Mouse (Mus musculus): ENCODE data around the gene Tssk2. TPM values are rescaled to one million over a fixed set of nuclear protein-coding genes. Genes with fewer than 3 reads are reported as not detected.

Gene Tssk2
- polyA plus RNA-seq, 1 experiment from 2014 or later = not detected

DNA sequence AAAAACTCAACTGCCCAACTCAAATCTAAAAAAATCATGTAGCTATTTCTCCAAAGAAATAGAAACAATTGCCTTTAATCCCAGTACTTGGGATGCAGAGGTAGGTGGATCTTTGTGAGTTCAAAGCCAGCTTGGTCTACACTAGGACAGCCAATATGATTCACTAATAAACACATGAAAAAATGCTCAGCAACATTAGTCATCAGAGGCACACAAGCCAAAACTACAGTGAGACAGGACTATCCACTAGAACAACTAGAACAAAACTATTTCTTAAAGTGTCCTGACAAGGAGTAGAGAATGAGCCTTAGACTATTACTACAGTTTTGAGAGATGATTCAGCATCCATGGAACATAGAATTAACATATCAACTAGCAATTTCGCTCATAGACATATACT is 22.3 kb upstream of the Tssk2 start:
- H3K9me3 ChIP-seq = no peaks in the 10 kb centered on the region
- no peak for ATAC-seq (ENCODE audit: low FRiP score, low read depth)
- H3K27ac ChIP-seq (replicated peaks) = no peak overlapping the region
- H3K4me2 ChIP-seq = no peak overlapping the region
- 100% methylated on average over 1 of the region's 1 CpGs for WGBS
- H3K9ac ChIP-seq = no peak overlapping the region
- H3K36me3 ChIP-seq = peaks cover 13% of the 10 kb centered on the region
- no peaks in the 10 kb centered on the region for H3K27me3 ChIP-seq
- no peak overlapping the region for H3K4me3 ChIP-seq
- no peaks in the 10 kb centered on the region for H3K4me1 ChIP-seq (replicated peaks)

DNA sequence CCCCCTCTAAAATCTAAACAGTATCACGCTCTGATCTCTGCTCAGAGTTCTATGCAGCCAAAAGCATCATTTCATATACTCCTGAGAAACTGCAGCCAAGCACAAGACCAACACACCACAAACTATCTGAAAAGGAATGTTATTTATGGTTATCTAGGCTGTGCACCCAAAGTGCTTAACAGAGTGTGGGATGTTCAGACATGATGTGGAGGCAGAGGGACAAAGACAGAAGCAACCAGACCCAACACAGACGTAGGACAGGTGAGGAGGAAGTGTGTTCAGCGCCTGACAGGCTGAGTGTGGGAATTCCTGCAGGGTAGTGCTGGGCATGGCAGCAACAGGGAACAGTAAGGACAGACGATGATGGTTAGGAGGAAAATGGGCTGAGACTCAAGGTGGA is 18.9 kb upstream of the Tssk2 start:
- Histone ChIP-seq H3K4me3 (no peak overlapping the region), H3K4me1 (replicated peaks) (peaks cover 4% of the 10 kb centered on the region; the same call in 1 of the 2 replicates), H3K4me2 (no peak overlapping the region), H3K9me3 (no peaks in the 10 kb centered on the region), H3K9ac (no peak overlapping the region), H3K27me3 (no peaks in the 10 kb centered on the region), H3K27ac (replicated peaks) (no peak overlapping the region), H3K36me3 (no peaks in the 10 kb centered on the region)
- ATAC-seq (ENCODE audit: low FRiP score, low read depth) = no peak
- 94% methylated on average over 4 of the region's 4 CpGs for WGBS

DNA sequence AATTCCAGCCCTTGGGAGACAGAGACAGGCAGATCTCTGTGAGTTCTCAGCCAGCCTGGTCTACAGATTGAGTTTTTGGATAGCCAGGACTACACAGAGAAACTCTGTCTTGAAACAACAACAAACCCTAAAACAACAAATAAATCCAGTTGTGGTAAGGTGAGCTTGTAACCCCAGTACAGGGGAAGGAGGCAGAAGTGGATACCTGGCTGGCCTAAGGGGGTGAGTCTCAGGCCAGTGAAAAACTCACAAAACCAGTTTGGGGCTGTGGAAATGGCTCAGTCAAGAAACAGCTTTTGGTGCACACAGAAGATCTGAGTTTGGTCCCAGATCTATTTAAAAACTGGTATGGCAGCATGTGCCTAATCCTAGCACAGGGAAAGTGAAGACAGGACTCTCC is 16.2 kb upstream of the Tssk2 start:
- Histone ChIP-seq H3K4me1 (replicated peaks) (peaks cover 23% of the 10 kb centered on the region), H3K9me3 (no peaks in the 10 kb centered on the region), H3K4me3 (no peak overlapping the region), H3K4me2 (no peak overlapping the region), H3K9ac (no peak overlapping the region), H3K27me3 (no peaks in the 10 kb centered on the region), H3K36me3 (no peaks in the 10 kb centered on the region), H3K27ac (replicated peaks) (no peak overlapping the region)
- ATAC-seq (ENCODE audit: low FRiP score, low read depth) = no peak

DNA sequence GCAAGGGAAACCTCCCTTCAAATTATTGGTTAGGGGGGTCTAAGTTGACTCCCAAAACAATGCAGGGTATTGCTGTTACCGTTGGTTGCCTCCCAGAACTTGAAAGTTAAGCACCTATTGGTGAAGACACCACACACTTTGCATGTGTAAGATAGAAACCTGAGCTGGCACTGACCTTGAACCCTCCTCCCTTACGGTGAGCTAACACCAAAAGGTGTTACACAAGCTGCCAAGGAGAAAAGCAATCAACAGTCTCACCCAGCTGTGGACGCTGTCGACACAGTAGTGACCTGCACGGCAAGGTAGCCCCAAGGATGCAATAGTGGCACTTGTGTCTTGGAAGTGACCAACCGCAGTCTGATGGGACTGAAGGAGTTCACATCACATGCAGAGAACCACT is 14.3 kb upstream of the Tssk2 start:
- no peak overlapping the region for H3K4me2 ChIP-seq
- H3K4me3 ChIP-seq = no peak overlapping the region
- no peak for ATAC-seq (ENCODE audit: low FRiP score, low read depth)
- H3K9ac ChIP-seq = no peak overlapping the region
- no peak overlapping the region for H3K27ac ChIP-seq (replicated peaks)
- H3K36me3 ChIP-seq = no peaks in the 10 kb centered on the region
- peaks cover 23% of the 10 kb centered on the region for H3K4me1 ChIP-seq (replicated peaks)
- no peaks in the 10 kb centered on the region for H3K27me3 ChIP-seq
- no peaks in the 10 kb centered on the region for H3K9me3 ChIP-seq
- WGBS = 88% methylated on average over 6 of the region's 6 CpGs

DNA sequence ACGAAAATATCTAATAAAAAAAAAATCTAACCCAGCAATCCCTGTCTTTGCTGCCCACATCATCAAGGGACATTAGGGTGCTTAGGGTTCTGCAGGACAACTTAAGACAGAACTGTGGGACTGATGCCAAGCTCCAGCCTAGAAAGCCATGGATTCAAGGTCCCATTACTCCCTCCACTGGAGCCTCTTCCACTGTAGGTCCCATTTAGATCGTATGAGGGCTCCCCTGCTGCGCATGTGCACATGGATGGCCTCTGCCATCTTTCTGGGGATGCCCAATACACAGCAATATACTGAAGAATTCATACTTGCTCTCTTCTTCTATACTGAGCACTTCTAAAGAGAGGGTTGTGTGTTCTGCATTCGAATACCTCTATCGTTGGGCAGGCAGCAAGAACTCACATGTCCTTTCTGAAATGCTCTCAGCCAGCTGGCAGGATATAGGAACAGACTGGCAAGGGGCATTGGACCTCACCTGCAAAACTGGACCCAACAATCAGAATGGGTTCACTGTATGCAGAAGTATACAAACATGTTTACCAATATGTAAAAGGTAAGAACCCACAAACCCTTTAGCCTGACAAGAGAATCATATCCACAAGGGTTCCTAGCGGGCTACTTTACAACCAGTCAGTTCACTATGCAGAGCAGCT is 8.6 kb upstream of the Tssk2 start:
- no peak for ATAC-seq (ENCODE audit: low FRiP score, low read depth)
- peaks cover 45% of the 10 kb centered on the region for H3K4me1 ChIP-seq (replicated peaks)

GRCm38 (mm10) chr16:17890342-17890727 is 8.1 kb upstream of the Tssk2 start:
- no peak for ATAC-seq (ENCODE audit: low FRiP score, low read depth)

More for the DNA sequence above, 8.6 kb upstream of the Tssk2 start:
- H3K9ac ChIP-seq = peak overlapping the region; percentile 94
- H3K27me3 ChIP-seq = no peaks in the 10 kb centered on the region
- peak overlapping the region; percentile 75 for H3K4me3 ChIP-seq
- H3K9me3 ChIP-seq = no peaks in the 10 kb centered on the region
- WGBS = 86% methylated on average over 6 of the region's 6 CpGs
- peak overlapping the region; percentile 72 for H3K4me2 ChIP-seq
- H3K27ac ChIP-seq (replicated peaks) = no peak overlapping the region
- no peaks in the 10 kb centered on the region for H3K36me3 ChIP-seq

DNA sequence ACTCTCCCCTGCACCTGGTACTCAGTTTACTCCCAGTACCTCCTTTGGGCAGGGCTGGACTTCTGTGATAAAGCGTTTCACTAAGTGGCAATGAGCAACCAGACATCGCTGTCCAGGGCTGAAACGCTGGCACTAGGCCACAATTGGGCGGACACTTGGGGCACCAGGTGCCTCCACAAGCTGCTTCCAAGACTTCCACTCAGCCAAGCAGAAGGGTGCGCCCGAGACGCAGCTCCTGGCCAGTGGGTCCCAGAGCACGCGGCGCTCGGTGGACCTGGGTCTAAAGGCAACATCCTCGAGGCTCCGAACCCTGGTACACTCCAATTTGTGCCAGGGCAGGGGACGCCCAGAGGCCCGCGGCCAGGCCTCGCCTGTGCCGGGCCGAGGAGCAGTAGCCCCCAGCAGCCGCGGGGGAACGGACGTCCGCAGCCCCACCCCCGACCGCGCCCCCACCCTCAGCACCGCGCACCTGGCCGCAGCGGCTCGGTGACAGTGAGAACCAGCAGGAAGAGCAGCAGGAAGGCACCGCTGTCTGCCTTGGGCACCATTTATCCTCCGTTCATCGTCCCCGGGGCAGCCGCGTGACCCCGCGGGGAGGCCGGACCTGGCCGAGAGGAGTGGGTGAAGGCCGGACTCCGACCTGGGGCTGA is 7.4 kb upstream of the Tssk2 start:
- peak overlapping the region; percentile 72 for H3K4me2 ChIP-seq
- H3K9me3 ChIP-seq = no peaks in the 10 kb centered on the region
- peak overlapping the region; percentile 94 for H3K9ac ChIP-seq
- H3K27ac ChIP-seq (replicated peaks) = peak overlapping the region; percentile 97
- H3K4me1 ChIP-seq (replicated peaks) = peaks cover 36% of the 10 kb centered on the region
- peak overlapping the region; percentile 75 for H3K4me3 ChIP-seq
- no peaks in the 10 kb centered on the region for H3K27me3 ChIP-seq
- WGBS = under 1% methylated on average over 34 of the region's 44 CpGs
- no peaks in the 10 kb centered on the region for H3K36me3 ChIP-seq
- peak; percentile 62 for ATAC-seq (ENCODE audit: low FRiP score, low read depth)

More at GRCm38 (mm10) chr16:17890342-17890727, 8.1 kb upstream of the Tssk2 start:
- WGBS = 39% methylated on average over 2 of the region's 2 CpGs
- H3K4me2 ChIP-seq = peak overlapping the region; percentile 72
- H3K9ac ChIP-seq = peak overlapping the region; percentile 94
- H3K36me3 ChIP-seq = no peaks in the 10 kb centered on the region
- H3K27me3 ChIP-seq = no peaks in the 10 kb centered on the region
- peak overlapping the region; percentile 75 for H3K4me3 ChIP-seq
- no peaks in the 10 kb centered on the region for H3K9me3 ChIP-seq
- H3K27ac ChIP-seq (replicated peaks) = no peak overlapping the region
- peaks cover 41% of the 10 kb centered on the region for H3K4me1 ChIP-seq (replicated peaks)

DNA sequence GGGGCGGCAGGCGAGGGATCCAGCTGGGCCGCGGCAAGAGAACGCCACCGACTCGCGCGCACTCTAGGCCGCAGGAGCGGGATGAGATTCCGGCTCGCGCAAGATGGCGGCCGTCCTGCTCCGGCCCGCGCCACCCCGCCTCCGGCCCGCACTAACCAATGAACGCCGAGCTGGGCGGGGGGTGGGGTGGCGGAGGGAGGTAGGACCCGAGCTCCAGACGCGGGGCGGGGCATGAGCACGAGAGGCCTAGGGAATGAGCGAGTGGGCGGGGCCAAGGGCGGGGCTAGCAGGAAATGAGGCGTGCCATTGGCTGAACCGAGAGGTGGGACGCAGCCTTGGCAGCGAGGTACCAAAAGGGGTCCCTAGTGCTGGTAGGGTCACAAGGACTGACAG is 6.9 kb upstream of the Tssk2 start, which contains the start of gene Gm20518:
TSS of gene Gm20518 (minus strand) at position 105 of the 393 bp plus-strand sequence.
- peak; percentile 97 for ATAC-seq (ENCODE audit: low FRiP score, low read depth)
- peaks cover 31% of the 10 kb centered on the region for H3K4me1 ChIP-seq (replicated peaks)
- H3K27ac ChIP-seq (replicated peaks) = peak within 1 kb of the TSS; percentile 97
- H3K27me3 ChIP-seq = no peaks in the 10 kb centered on the region
- H3K9ac ChIP-seq = peak within 1 kb of the TSS; percentile 94
- peak within 1 kb of the TSS; percentile 75 for H3K4me3 ChIP-seq
- H3K36me3 ChIP-seq = no peaks in the 10 kb centered on the region
- no peaks in the 10 kb centered on the region for H3K9me3 ChIP-seq
- under 1% methylated on average over 38 of the region's 38 CpGs for WGBS
- peak within 1 kb of the TSS; percentile 72 for H3K4me2 ChIP-seq

GRCm38 (mm10) chr16:17892606-17893005 is 5.8 kb upstream of the Tssk2 start:
- no peak overlapping the region for H3K9ac ChIP-seq
- no peak overlapping the region for H3K4me3 ChIP-seq
- H3K27ac ChIP-seq (replicated peaks) = peak overlapping the region; percentile 97
- 59% methylated on average over 3 of the region's 3 CpGs for WGBS
- H3K4me2 ChIP-seq = no peak overlapping the region
- no peaks in the 10 kb centered on the region for H3K9me3 ChIP-seq
- H3K27me3 ChIP-seq = no peaks in the 10 kb centered on the region
- H3K4me1 ChIP-seq (replicated peaks) = peaks cover 26% of the 10 kb centered on the region
- no peaks in the 10 kb centered on the region for H3K36me3 ChIP-seq
- ATAC-seq (ENCODE audit: low FRiP score, low read depth) = no peak

DNA sequence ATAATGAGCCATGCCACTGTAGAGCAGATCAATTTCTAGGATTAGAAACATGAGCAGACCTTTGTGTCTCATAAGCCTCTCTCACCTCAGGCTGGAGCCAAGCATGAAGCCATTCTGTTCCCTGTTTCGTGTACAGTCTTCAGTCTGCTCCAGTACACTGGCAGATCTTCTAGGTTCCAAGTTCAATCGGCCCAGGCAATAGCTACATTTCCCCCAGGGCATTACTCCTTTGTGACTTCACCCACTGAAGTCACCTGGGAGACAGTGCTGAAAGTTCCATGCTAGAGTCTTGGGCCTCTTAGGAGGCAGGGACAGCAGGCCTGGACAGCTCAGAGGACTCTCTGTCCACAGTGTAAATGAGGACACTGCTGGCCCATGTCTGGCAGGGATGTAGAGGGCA is 4.5 kb upstream of the Tssk2 start, which contains the start of gene Tssk1:
TSS of gene Tssk1 (plus strand) at position 301 of the 400 bp plus-strand sequence.
- Histone ChIP-seq H3K27me3 (no peaks in the 10 kb centered on the region), H3K9ac (no peak within 1 kb of the TSS), H3K36me3 (no peaks in the 10 kb centered on the region), H3K4me2 (no peak within 1 kb of the TSS), H3K27ac (replicated peaks) (no peak within 1 kb of the TSS), H3K4me1 (replicated peaks) (peaks cover 26% of the 10 kb centered on the region), H3K4me3 (no peak within 1 kb of the TSS), H3K9me3 (no peaks in the 10 kb centered on the region)
- WGBS = 90% methylated on average over 2 of the region's 2 CpGs
- no peak for ATAC-seq (ENCODE audit: low FRiP score, low read depth)

- Histone ChIP-seq H3K27me3 (no peaks in the 10 kb centered on the region), H3K4me2 (no peak overlapping the region), H3K9ac (no peak overlapping the region), H3K9me3 (no peaks in the 10 kb centered on the region), H3K36me3 (peaks cover 19% of the 10 kb centered on the region), H3K4me3 (no peak overlapping the region), H3K27ac (replicated peaks) (no peak overlapping the region), H3K4me1 (replicated peaks) (peaks cover 13% of the 10 kb centered on the region)
- ATAC-seq (ENCODE audit: low FRiP score, low read depth) = no peak
These were observed 2.3 kb upstream of the Tssk2 start for GRCm38 (mm10) chr16:17896091-17896490.

- Histone ChIP-seq H3K4me3 (peak within 1 kb of the TSS; percentile 89), H3K4me2 (peak within 1 kb of the TSS; percentile 96), H3K27ac (replicated peaks) (peak within 1 kb of the TSS; percentile 78), H3K9ac (peak within 1 kb of the TSS; percentile 69), H3K9me3 (no peaks in the 10 kb centered on the region), H3K4me1 (replicated peaks) (peaks cover 19% of the 10 kb centered on the region), H3K27me3 (peaks cover 46% of the 10 kb centered on the region), H3K36me3 (peaks cover 29% of the 10 kb centered on the region)
- under 1% methylated on average over 35 of the region's 35 CpGs for WGBS
- peak; percentile 94 for ATAC-seq (ENCODE audit: low FRiP score, low read depth)
These were observed 12.7 kb downstream of the Tssk2 start, which contains the start of gene Ess2 for GRCm38 (mm10) chr16:17911052-17911595. Ess2 (minus strand) TSS chr16:17911348.
